Mouse (Mus musculus) retina, postnatal 7 days (tissue): ENCODE measurements around the gene Lims1.

Source experiments
- DNase-seq: peaks from one replicate; pipeline ENCODE4 v3.0.0-alpha.2; 2012; ENCODE audit warnings: low read depth, low spot score

Gene Lims1

DNA sequence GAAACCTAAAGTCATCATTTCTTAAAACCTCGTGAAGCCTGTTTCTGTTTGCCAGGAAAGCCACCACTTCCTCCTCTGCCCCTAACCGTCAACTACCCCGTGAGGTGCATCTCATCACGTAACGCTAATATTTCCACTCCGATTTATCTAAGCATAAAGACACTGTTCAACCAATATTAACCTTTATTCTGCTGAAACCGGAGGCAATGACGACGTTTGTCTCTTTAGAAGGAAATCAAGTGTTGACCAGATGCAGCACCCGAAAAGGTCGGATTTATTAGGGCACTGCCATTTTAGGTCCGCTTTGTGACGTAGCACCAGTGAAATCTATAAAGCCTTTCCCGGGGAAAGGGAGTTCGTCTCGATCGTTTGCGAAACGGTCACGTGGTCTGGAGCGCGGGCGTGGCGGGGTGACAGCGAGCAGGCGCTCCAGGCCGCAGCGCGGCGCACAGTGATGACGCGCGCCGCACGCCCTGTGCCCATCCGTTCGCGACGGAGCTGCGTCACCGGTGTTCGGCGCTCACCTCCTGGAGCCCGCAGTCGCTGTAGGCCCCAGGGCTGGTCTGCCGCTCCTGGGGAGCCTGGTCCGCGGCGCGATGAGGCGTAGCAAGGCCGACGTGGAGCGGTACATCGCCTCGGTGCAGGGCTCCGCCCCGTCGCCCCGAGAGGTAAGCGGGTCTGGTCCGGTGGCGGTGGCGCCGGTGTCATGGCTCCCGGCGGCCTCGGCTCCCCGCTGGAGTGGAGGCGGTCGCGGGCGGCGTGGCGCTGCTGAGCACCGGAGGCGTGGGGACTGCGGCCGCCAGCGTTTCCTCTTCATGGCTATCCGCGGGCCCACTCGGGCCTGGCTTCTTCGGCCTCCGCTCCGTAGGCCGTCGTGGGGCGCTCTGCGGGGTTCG is 123.4 kb downstream of the Lims1 start, which contains the start of gene Ranbp2:
Gene Ranbp2 (plus strand): TSS at position 537 of the 896 bp plus-strand sequence.
- DNase-seq = peak; percentile 95

DNA sequence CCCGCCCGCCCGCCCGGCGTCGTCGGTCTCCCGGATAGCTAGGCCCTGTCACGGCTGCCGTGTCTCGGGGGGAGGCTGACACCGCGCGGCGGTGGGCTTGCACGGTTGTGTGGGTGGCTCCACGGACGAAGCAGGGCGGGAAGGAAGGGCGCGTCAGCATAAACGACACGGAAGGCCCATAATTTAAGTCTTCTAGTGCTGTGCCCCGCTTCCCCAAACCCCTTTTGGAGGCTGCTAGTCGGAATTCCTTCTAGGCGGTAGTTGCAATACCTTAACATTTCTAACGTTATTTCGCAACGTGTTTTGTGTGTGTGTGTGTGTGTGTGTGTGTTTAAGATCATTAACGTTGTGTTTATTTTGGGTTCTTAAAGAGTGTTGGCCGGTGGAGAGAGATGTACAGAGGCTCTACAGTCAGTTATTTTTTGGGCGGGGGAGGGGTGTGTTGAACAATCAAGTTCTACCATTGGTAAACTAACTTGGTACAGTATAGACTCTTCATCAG is 124.1 kb downstream of the Lims1 start:
- DNase-seq = no peak

DNA sequence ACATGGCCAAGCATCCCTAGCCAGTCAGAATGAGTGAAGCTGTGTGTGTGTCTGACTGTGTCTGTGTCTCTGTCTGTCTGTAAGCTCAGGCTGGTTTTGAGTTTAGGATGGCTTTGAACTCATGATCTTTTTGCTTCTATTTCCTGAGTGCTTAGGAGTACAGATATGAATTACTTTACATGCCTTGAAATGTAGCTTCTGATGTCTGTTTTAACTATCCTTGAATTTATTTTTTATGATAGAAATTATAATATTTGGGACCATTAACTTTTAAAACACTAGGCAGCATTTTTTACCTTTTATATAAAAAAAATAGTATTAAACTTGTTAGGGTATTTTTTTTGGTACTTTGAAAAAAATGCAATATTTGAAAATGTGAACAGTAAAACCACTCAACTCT is 128.3 kb downstream of the Lims1 start:
- no peak for DNase-seq

DNA sequence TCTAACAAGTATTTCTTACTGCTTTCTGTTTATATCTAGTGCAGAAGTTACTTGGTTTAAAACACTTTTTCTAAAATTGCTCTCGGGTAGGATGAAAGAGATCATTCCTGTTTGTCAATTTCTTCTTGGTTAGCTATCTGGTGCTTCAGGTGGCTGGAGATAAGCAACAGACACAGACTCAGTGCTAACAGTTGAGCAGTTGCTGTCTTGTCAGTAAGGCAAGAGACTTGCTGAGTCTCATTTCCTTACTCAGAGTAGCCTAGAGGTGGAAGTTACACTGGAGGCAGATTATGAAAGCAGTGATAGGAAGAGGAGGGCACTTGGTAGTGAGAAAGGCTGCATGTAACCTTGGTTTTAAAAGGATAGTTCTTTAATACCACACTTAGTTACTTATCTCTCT is 128.9 kb downstream of the Lims1 start:
- no peak for DNase-seq

DNA sequence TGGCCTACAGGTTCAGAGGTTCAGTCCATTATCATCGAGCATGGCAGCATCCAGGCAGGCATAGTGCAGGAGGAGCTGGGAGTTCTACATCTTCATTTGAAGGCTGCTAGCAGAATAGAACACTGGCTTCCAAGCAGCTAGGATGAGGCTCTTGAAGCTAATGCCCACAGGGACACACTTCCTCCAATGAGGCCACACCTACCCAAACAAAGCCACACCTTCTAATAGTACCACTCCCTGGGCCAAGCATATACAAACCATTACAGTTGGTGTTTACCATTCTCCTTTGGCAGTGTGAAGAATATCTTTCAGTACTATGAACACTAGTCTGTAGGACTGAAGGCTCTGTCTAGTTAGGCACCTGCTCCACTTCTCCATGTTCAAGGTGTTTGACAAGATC is 136.6 kb downstream of the Lims1 start:
- no peak for DNase-seq
